Mouse (Mus musculus): ENCODE data around the gene Cox4i1. TPM values are rescaled to one million over a fixed set of nuclear protein-coding genes. Genes with fewer than 3 reads are reported as not detected.

Gene Cox4i1
- total RNA-seq, 2 experiments from 2014 or later: 1,541 to 1,794 TPM

DNA sequence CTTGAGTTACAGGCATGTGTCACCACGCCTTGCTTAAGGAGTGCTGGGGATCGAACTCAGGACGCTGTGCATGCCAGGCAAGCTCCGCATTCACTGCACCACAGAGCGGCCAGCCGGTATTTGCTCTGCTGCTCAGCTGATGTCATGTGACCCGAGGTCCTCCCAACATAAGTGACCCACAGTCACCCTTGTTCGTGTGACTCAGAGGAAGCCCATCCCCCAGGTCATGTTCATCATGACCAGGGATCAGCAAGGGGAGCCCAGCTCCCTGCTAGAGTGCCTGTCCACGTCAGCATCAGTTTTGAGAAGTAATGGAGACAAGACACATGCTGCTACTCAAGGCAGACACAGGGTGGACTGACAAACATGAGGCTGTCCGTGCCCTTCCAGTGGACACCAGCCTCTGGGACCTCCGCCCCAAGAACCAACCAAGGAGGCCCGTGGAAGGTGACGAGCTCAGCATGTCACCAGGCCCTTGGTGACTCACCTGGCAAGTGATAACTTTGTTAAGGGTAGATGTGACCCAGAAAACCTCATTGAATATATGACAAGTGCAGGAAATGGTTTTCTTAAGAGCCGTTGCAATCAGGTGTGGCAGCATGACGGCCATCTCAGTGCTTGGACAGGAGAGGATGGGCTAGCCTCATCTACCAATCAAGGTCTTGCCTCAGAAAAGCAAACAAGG lies 48.1 kb downstream of the Cox4i1 start:
- DNase-seq: no peak
- intact Hi-C loops (cut with DNase I; ENCODE audit: low total_unique reads): no loop called here

DNA sequence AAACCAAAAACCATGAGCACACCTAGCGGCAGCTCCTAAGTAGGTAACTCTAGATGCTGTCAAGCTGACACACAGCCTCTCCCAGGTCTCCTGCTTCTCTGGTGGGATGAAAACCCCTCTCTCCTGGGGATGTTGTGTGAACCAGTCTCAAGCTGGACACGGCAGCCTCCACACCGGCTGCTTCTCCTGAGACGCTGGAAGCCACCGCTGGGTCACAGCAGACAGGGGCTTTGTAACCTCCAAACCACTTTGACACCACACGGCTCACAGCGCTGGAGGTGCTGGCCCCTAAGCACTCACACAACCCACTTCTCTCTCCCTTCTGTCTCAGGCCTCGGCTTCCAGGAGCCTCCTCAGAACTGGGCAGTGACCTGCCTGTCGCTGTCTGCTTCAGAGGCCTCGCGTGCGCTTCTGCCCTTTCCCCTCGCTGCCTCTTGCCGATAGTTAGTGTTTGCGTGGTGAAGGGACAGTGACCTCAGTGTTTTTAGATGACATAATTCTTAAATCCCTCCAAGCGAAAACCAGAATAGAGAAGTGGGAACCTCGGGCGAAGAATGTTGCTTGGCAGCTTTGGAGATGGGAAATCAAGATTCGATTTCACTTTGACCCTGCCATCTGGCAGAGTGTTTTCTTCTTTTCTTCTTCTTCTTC lies 51.7 kb downstream of the Cox4i1 start:
- intact Hi-C loops (cut with DNase I; ENCODE audit: low total_unique reads): no loop called here
- no peak for DNase-seq

DNA sequence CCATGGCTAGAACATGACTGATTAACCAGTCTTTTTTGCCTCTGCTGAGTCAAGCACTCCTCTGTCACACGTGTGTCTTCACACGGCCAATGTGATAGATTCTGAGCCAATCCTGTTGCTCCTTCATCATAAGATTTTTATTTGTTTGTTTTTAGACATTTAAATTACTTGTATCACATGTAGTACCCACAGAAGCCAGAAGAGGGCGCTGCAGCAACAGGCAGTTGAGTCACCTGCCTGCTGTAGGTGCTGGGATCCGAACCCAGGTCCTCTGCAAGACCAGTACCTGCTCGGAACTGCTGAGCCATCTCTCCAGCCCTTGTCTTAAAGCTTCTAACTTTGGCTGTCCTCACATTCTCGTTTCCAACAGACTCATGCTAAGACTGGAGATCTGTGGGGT lies 55.0 kb downstream of the Cox4i1 start:
- intact Hi-C loops (cut with DNase I; ENCODE audit: low total_unique reads): no loop called here
- DNase-seq: no peak

Other genes starting within 250 kb of the Cox4i1 start
- gene Gins2, start 78.9 kb upstream of the Cox4i1 start, total RNA-seq (2021): 1 to 10 TPM; 2.9 to 3.6 TPM
- under 1 TPM; 0.59 to 0.84 TPM for gene 1190005I06Rik, start 20.6 kb upstream of the Cox4i1 start, total RNA-seq (2021)
- not detected for gene Gm27021, start 143 bp upstream of the Cox4i1 start, total RNA-seq (2021)
- 10 to 100 TPM; 25.6 to 34.3 TPM for gene Emc8, start 351 bp downstream of the Cox4i1 start, total RNA-seq (2021)
- 1 to 10 TPM; 2.4 to 3.0 TPM for gene Irf8, start 68.1 kb downstream of the Cox4i1 start, total RNA-seq (2021)